Mouse (Mus musculus): ENCODE measurements around the gene Akap14.

The Akap14 gene

DNA sequence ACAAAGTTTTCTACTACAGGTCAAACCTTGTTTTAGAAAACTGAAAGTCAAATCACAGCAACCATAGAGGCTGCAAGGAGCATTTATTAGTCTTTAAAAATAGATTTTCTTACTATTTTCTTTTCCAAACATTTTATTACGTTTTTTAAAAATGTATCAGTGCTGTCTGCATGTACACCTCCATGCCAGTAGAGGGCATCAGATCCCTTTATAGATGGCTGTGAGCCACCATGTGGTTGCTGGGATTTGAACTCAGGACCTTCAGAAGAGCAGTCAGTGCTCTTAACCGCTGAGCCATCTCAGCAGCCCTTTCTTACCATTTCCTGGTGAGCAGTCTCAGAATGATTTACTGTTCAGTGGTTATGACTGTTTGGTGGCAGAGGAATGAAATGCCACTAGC, 64.8 kb downstream of the Akap14 start:
- no peak for DNase-seq (ENCODE audit: low spot score in 2 of 2)
